Mouse (Mus musculus) testis, adult 10 weeks (tissue): Measurements from ENCODE around the gene Ano8. TPM values are rescaled to one million over a fixed set of nuclear protein-coding genes. Genes with fewer than 3 reads are reported as not detected.

Experiments
- polyA plus RNA-seq: library from polyadenylated mRNA; stranded (reverse); fragments of 350-450 nt; fragmentation: Illumina TruSeq; extraction: RNeasy Lipid Tissue Mini Kit (QIAGEN cat#74804); gene quantifications from one replicate; pipeline ENCODE4 v1.2.3, GENCODE M21; 2014; ENCODE audit warnings: low read depth, low replicate concordance

The Ano8 gene
- 0.07 TPM for polyA plus RNA-seq

GRCm38 (mm10) chr8:71485142-71486135, at the start of gene Ano8:
Ano8 (minus strand) TSS chr8:71485963.

GRCm38 (mm10) chr8:71525226-71526050, 39.7 kb upstream of the Ano8 start, which contains the start of gene Ccdc194:
Ccdc194 (minus strand) TSS chr8:71525711.

GRCm38 (mm10) chr8:71511644-71512043, 25.9 kb upstream of the Ano8 start, which contains the start of gene Plvap:
Plvap (minus strand) TSS chr8:71511752.

GRCm38 (mm10) chr8:71487691-71488445, 2.1 kb upstream of the Ano8 start, which contains the start of gene Gtpbp3:
Gtpbp3 (plus strand) TSS chr8:71488103.

GRCm38 (mm10) chr8:71468916-71469315, 16.8 kb downstream of the Ano8 start, which contains the start of gene Dda1:
Dda1 (plus strand) TSS chr8:71469199.

GRCm38 (mm10) chr8:71464513-71465500, 21.0 kb downstream of the Ano8 start, which contains the start of gene Mrpl34:
Mrpl34 (plus strand) TSS chr8:71464959.

GRCm38 (mm10) chr8:71463188-71464033, 22.4 kb downstream of the Ano8 start, which contains the start of gene Abhd8:
Abhd8 (minus strand) TSS chr8:71463655.

Other genes starting within 250 kb of the Ano8 start
- gene Myo9b, start 213.2 kb downstream of the Ano8 start, polyA plus RNA-seq, result 3.1 TPM
- gene Haus8, start 213.0 kb downstream of the Ano8 start, polyA plus RNA-seq, result 3.9 TPM
- gene Use1, start 119.1 kb downstream of the Ano8 start, polyA plus RNA-seq, result 4.1 TPM
- 6.8 TPM for gene Ocel1, start 114.7 kb downstream of the Ano8 start, polyA plus RNA-seq
- gene Nr2f6, start 104.0 kb downstream of the Ano8 start, polyA plus RNA-seq, result 1.0 TPM
- gene Ushbp1, start 90.2 kb downstream of the Ano8 start, polyA plus RNA-seq, result 0.08 TPM
- gene Babam1, start 89.1 kb downstream of the Ano8 start, polyA plus RNA-seq, result 10.7 TPM
- 0.49 TPM for gene Ankle1, start 80.0 kb downstream of the Ano8 start, polyA plus RNA-seq
- 2.9 TPM for gene Abhd8, start 22.3 kb downstream of the Ano8 start, polyA plus RNA-seq
- 2.6 TPM for gene Mrpl34, start 21.0 kb downstream of the Ano8 start, polyA plus RNA-seq
- gene Dda1, start 16.8 kb downstream of the Ano8 start, polyA plus RNA-seq, result 12.2 TPM
- gene Gtpbp3, start 2.1 kb upstream of the Ano8 start, polyA plus RNA-seq, result 0.59 TPM
- not detected for gene Plvap, start 25.8 kb upstream of the Ano8 start, polyA plus RNA-seq
- gene Ccdc194, start 39.7 kb upstream of the Ano8 start, polyA plus RNA-seq, result not detected
- 0.88 TPM for gene Bst2, start 51.5 kb upstream of the Ano8 start, polyA plus RNA-seq
- 1.1 TPM for gene Mvb12a, start 57.0 kb upstream of the Ano8 start, polyA plus RNA-seq
- 0.34 TPM for gene Tmem221, start 72.9 kb upstream of the Ano8 start, polyA plus RNA-seq
- 0.38 TPM for gene Nxnl1, start 80.6 kb upstream of the Ano8 start, polyA plus RNA-seq
- gene Slc27a1, start 82.9 kb upstream of the Ano8 start, polyA plus RNA-seq, result 2.4 TPM
- 0.36 TPM for gene Pgls, start 106.2 kb upstream of the Ano8 start, polyA plus RNA-seq
- gene Fam129c, start 111.7 kb upstream of the Ano8 start, polyA plus RNA-seq, result 1.4 TPM
- gene Colgalt1, start 125.0 kb upstream of the Ano8 start, polyA plus RNA-seq, result 17.1 TPM
- 0.04 TPM for gene Unc13a, start 185.8 kb upstream of the Ano8 start, polyA plus RNA-seq
- gene Jak3, start 190.3 kb upstream of the Ano8 start, polyA plus RNA-seq, result 0.06 TPM
- gene Insl3, start 203.3 kb upstream of the Ano8 start, polyA plus RNA-seq, result 108 TPM
- 0.13 TPM for gene B3gnt3, start 215.8 kb upstream of the Ano8 start, polyA plus RNA-seq
- not detected for gene Fcho1, start 239.8 kb upstream of the Ano8 start, polyA plus RNA-seq